Mouse (Mus musculus): ENCODE data around the gene Mrpl32.

DNA sequence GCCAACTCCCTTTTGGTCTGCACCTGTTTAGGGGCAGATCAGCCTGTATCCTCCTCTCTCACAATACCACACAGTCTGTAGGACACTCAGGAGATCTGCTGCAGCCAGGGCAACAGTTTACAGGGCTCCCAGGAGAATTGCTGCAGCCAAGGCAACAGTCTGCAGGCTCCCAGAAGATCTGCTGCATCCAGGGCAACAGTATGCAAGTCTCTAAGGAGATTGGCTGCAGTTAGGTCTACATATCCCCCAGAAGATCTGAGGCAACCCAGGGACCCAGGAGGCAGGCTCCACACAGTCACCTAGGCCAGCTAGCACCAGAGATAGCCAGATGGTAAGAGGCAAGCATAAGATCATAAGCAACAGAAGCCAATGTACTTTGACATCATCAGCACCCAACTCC lies 38.8 kb downstream of the Mrpl32 start:
- TF ChIP-seq CTCF (conservative IDR thresholded peaks at IDR 0.05; ENCODE audit: low read length) (no peak), NANOG (IDR thresholded peaks at IDR 0.05; ENCODE audit: borderline replicate concordance, low read length) (no peak)
